Mouse (Mus musculus): ENCODE data around the gene Ubxn7. TPM values are rescaled to one million over a fixed set of nuclear protein-coding genes. Genes with fewer than 3 reads are reported as not detected.

Gene Ubxn7
- polyA plus RNA-seq, 1 experiment from 2014 or later, result 30.3 TPM

GRCm38 (mm10) chr16:32407730-32408129, 75.7 kb downstream of the Ubxn7 start:
- H3K9ac ChIP-seq (ENCODE audit: low read depth, low read length), result no peak overlapping the region
- no peaks in the 10 kb centered on the region for H3K27me3 ChIP-seq (ENCODE audit: control insufficient read depth, insufficient read depth, low read length)
- no peaks in the 10 kb centered on the region for H3K36me3 ChIP-seq (ENCODE audit: control insufficient read depth, insufficient read depth, low read length)
- no peaks in the 10 kb centered on the region for H3K9me3 ChIP-seq (ENCODE audit: control insufficient read depth, low read length)
- 88% methylated on average over 10 of the region's 10 CpGs for WGBS
- H3K4me3 ChIP-seq (ENCODE audit: low read length), result no peak overlapping the region
- H3K4me1 ChIP-seq (ENCODE audit: control insufficient read depth, insufficient read depth, low read length), result no peaks in the 10 kb centered on the region
- no peak overlapping the region for H3K4me2 ChIP-seq (replicated peaks; ENCODE audit: low read depth, low read length)
- no peak overlapping the region for H3K27ac ChIP-seq (ENCODE audit: low read depth, low read length)
- no peak for ATAC-seq (ENCODE audit: low FRiP score, low TSS enrichment)

- Histone ChIP-seq H3K27me3 (ENCODE audit: control insufficient read depth, insufficient read depth, low read length) (no peaks in the 10 kb centered on the region), H3K4me2 (replicated peaks; ENCODE audit: low read depth, low read length) (no peak overlapping the region), H3K4me1 (ENCODE audit: control insufficient read depth, insufficient read depth, low read length) (0 out of 2 replicates have a peak, but pooled peaks cover 4% of the 10 kb centered on the region), H3K27ac (ENCODE audit: low read depth, low read length) (no peak overlapping the region), H3K4me3 (ENCODE audit: low read length) (no peak overlapping the region), H3K9ac (ENCODE audit: low read depth, low read length) (no peak overlapping the region), H3K9me3 (ENCODE audit: control insufficient read depth, low read length) (no peaks in the 10 kb centered on the region), H3K36me3 (ENCODE audit: control insufficient read depth, insufficient read depth, low read length) (no peaks in the 10 kb centered on the region)
- no peak for ATAC-seq (ENCODE audit: low FRiP score, low TSS enrichment)
- 67% methylated on average over 1 of the region's 1 CpGs for WGBS
Observed at GRCm38 (mm10) chr16:32417457-32417856, 85.4 kb downstream of the Ubxn7 start.

GRCm38 (mm10) chr16:32419517-32420483, 87.7 kb downstream of the Ubxn7 start, which contains the start of gene Tctex1d2:
Gene Tctex1d2 (plus strand): TSS chr16:32419702.
- H3K36me3 ChIP-seq (ENCODE audit: control insufficient read depth, insufficient read depth, low read length), result no peaks in the 10 kb centered on the region
- H3K4me3 ChIP-seq (ENCODE audit: low read length), result peak within 1 kb of the TSS; percentile 69
- no peaks in the 10 kb centered on the region for H3K27me3 ChIP-seq (ENCODE audit: control insufficient read depth, insufficient read depth, low read length)
- peak within 1 kb of the TSS; percentile 75 for H3K9ac ChIP-seq (ENCODE audit: low read depth, low read length)
- H3K27ac ChIP-seq (ENCODE audit: low read depth, low read length), result peak within 1 kb of the TSS; percentile 92
- H3K4me1 ChIP-seq (ENCODE audit: control insufficient read depth, insufficient read depth, low read length), result 0 out of 2 replicates have a peak, but pooled peaks cover 4% of the 10 kb centered on the region
- 1% methylated on average over 45 of the region's 45 CpGs for WGBS
- H3K4me2 ChIP-seq (replicated peaks; ENCODE audit: low read depth, low read length), result peak within 1 kb of the TSS; percentile 63
- no peaks in the 10 kb centered on the region for H3K9me3 ChIP-seq (ENCODE audit: control insufficient read depth, low read length)
- peak; percentile 96 for ATAC-seq (ENCODE audit: low FRiP score, low TSS enrichment)

- no peak overlapping the region for H3K4me3 ChIP-seq (ENCODE audit: low read length)
- 80% methylated on average over 3 of the region's 3 CpGs for WGBS
- no peaks in the 10 kb centered on the region for H3K9me3 ChIP-seq (ENCODE audit: control insufficient read depth, low read length)
- H3K9ac ChIP-seq (ENCODE audit: low read depth, low read length), result no peak overlapping the region
- H3K27ac ChIP-seq (ENCODE audit: low read depth, low read length), result no peak overlapping the region
- no peaks in the 10 kb centered on the region for H3K36me3 ChIP-seq (ENCODE audit: control insufficient read depth, insufficient read depth, low read length)
- H3K4me1 ChIP-seq (ENCODE audit: control insufficient read depth, insufficient read depth, low read length), result 0 out of 2 replicates have a peak, but pooled peaks cover 3% of the 10 kb centered on the region
- no peak overlapping the region for H3K4me2 ChIP-seq (replicated peaks; ENCODE audit: low read depth, low read length)
- ATAC-seq (ENCODE audit: low FRiP score, low TSS enrichment), result no peak
- H3K27me3 ChIP-seq (ENCODE audit: control insufficient read depth, insufficient read depth, low read length), result no peaks in the 10 kb centered on the region
Observed at GRCm38 (mm10) chr16:32427506-32427905, 95.4 kb downstream of the Ubxn7 start.

- Histone ChIP-seq H3K9me3 (ENCODE audit: control insufficient read depth, low read length) (no peaks in the 10 kb centered on the region), H3K4me1 (ENCODE audit: control insufficient read depth, insufficient read depth, low read length) (0 out of 2 replicates have a peak, but pooled peaks cover 3% of the 10 kb centered on the region), H3K9ac (ENCODE audit: low read depth, low read length) (peak within 1 kb of the TSS; percentile 79), H3K36me3 (ENCODE audit: control insufficient read depth, insufficient read depth, low read length) (no peaks in the 10 kb centered on the region), H3K4me2 (replicated peaks; ENCODE audit: low read depth, low read length) (peak within 1 kb of the TSS; percentile 93), H3K4me3 (ENCODE audit: low read length) (peak within 1 kb of the TSS; percentile 83), H3K27ac (ENCODE audit: low read depth, low read length) (peak within 1 kb of the TSS; percentile 82; the same call in 1 of the 2 replicates), H3K27me3 (ENCODE audit: control insufficient read depth, insufficient read depth, low read length) (no peaks in the 10 kb centered on the region)
- under 1% methylated on average over 49 of the region's 54 CpGs for WGBS
- ATAC-seq (ENCODE audit: low FRiP score, low TSS enrichment), result peak; percentile 98
Observed at GRCm38 (mm10) chr16:32430474-32431046, 98.5 kb downstream of the Ubxn7 start, which contains the start of gene Pcyt1a. Gene Pcyt1a (plus strand): TSS chr16:32430921.

- Histone ChIP-seq H3K9ac (ENCODE audit: low read depth, low read length) (peak overlapping the region; percentile 79), H3K4me2 (replicated peaks; ENCODE audit: low read depth, low read length) (peak overlapping the region; percentile 93), H3K27ac (ENCODE audit: low read depth, low read length) (peak overlapping the region; percentile 30; the same call in 1 of the 2 replicates), H3K36me3 (ENCODE audit: control insufficient read depth, insufficient read depth, low read length) (no peaks in the 10 kb centered on the region), H3K9me3 (ENCODE audit: control insufficient read depth, low read length) (no peaks in the 10 kb centered on the region), H3K4me3 (ENCODE audit: low read length) (peak overlapping the region; percentile 83), H3K27me3 (ENCODE audit: control insufficient read depth, insufficient read depth, low read length) (no peaks in the 10 kb centered on the region), H3K4me1 (ENCODE audit: control insufficient read depth, insufficient read depth, low read length) (0 out of 2 replicates have a peak, but pooled peaks cover 3% of the 10 kb centered on the region)
- peak; percentile 8; the same call in 1 of the 2 replicates for ATAC-seq (ENCODE audit: low FRiP score, low TSS enrichment)
- 2% methylated on average over 28 of the region's 28 CpGs for WGBS
Observed at GRCm38 (mm10) chr16:32431047-32431591, 99.1 kb downstream of the Ubxn7 start.

GRCm38 (mm10) chr16:32431926-32432325, 99.9 kb downstream of the Ubxn7 start:
- H3K9ac ChIP-seq (ENCODE audit: low read depth, low read length), result no peak overlapping the region
- ATAC-seq (ENCODE audit: low FRiP score, low TSS enrichment), result no peak
- no peak overlapping the region; the same call in 1 of the 2 replicates for H3K4me3 ChIP-seq (ENCODE audit: low read length)

GRCm38 (mm10) chr16:32433138-32433537, 101.1 kb downstream of the Ubxn7 start:
- Histone ChIP-seq H3K9me3 (ENCODE audit: control insufficient read depth, low read length) (no peaks in the 10 kb centered on the region), H3K4me2 (replicated peaks; ENCODE audit: low read depth, low read length) (no peak overlapping the region), H3K27ac (ENCODE audit: low read depth, low read length) (no peak overlapping the region), H3K4me3 (ENCODE audit: low read length) (no peak overlapping the region), H3K36me3 (ENCODE audit: control insufficient read depth, insufficient read depth, low read length) (no peaks in the 10 kb centered on the region), H3K4me1 (ENCODE audit: control insufficient read depth, insufficient read depth, low read length) (0 out of 2 replicates have a peak, but pooled peaks cover 3% of the 10 kb centered on the region), H3K27me3 (ENCODE audit: control insufficient read depth, insufficient read depth, low read length) (no peaks in the 10 kb centered on the region), H3K9ac (ENCODE audit: low read depth, low read length) (no peak overlapping the region)
- 79% methylated on average over 2 of the region's 2 CpGs for WGBS
- ATAC-seq (ENCODE audit: low FRiP score, low TSS enrichment), result no peak

More at GRCm38 (mm10) chr16:32431926-32432325, 99.9 kb downstream of the Ubxn7 start:
- Histone ChIP-seq H3K27me3 (ENCODE audit: control insufficient read depth, insufficient read depth, low read length) (no peaks in the 10 kb centered on the region), H3K9me3 (ENCODE audit: control insufficient read depth, low read length) (no peaks in the 10 kb centered on the region), H3K4me1 (ENCODE audit: control insufficient read depth, insufficient read depth, low read length) (0 out of 2 replicates have a peak, but pooled peaks cover 3% of the 10 kb centered on the region), H3K36me3 (ENCODE audit: control insufficient read depth, insufficient read depth, low read length) (no peaks in the 10 kb centered on the region), H3K4me2 (replicated peaks; ENCODE audit: low read depth, low read length) (peak overlapping the region; percentile 93; the same call in 1 of the 2 replicates), H3K27ac (ENCODE audit: low read depth, low read length) (no peak overlapping the region)
- WGBS, result 88% methylated on average over 1 of the region's 1 CpGs

Measured in kidney, embryonic 14.5 days (tissue).